Mouse (Mus musculus) kidney, embryonic 14.5 days (tissue): ENCODE data around the gene Efna4. TPM values are rescaled to one million over a fixed set of nuclear protein-coding genes. Genes with fewer than 3 reads are reported as not detected.

Experiments
- ATAC-seq: fragments of 200-750 bp; cut with Nextera tagmentation; 2 replicates; pipeline ENCODE4 v1.8.0; 2017; ENCODE audit warnings: moderate number of reproducible peaks, mild to moderate bottlenecking, moderate TSS enrichment, moderate library complexity; ENCODE audit not compliant: low FRiP score, low TSS enrichment
- H3K27ac ChIP-seq: fragments of 300-500 bp; sonication (generic); 2 replicates; pipeline ENCODE4 v1.5.1; 2014; ENCODE audit warnings: low read depth, mild to moderate bottlenecking, low read length, moderate library complexity, mixed read lengths
- H3K27me3 ChIP-seq: fragments of 300-500 bp; sonication (generic); 2 replicates; pipeline ENCODE4 v1.6.1; 2014; ENCODE audit warnings: mild to moderate bottlenecking, low read length; ENCODE audit not compliant: control insufficient read depth, insufficient read depth
- H3K36me3 ChIP-seq: fragments of 300-500 bp; sonication (generic); 2 replicates; pipeline ENCODE4 v1.6.1; 2014; ENCODE audit warnings: low read length, mixed read lengths; ENCODE audit not compliant: control insufficient read depth, insufficient read depth
- H3K4me1 ChIP-seq: fragments of 300-500 bp; sonication (generic); 2 replicates; pipeline ENCODE4 v1.6.1; 2014; ENCODE audit warnings: low read length, mixed read lengths; ENCODE audit not compliant: control insufficient read depth, insufficient read depth
- H3K4me2 ChIP-seq: fragments of 300-500 bp; sonication (generic); replicated peaks from 2 replicates; pipeline ENCODE4 v1.6.1; 2014; ENCODE audit warnings: low read depth, mild to moderate bottlenecking, low read length
- H3K4me3 ChIP-seq: fragments of 300-500 bp; sonication (generic); 2 replicates; pipeline ENCODE4 v1.5.1; 2014; ENCODE audit warnings: mild to moderate bottlenecking, low read length
- H3K9ac ChIP-seq: fragments of 300-500 bp; sonication (generic); 2 replicates; pipeline ENCODE4 v1.6.1; 2014; ENCODE audit warnings: low read depth, mild to moderate bottlenecking, low read length, moderate library complexity
- H3K9me3 ChIP-seq: fragments of 300-500 bp; sonication (generic); 2 replicates; pipeline ENCODE4 v1.6.1; 2016; ENCODE audit warnings: low read length; ENCODE audit not compliant: control insufficient read depth
- WGBS: fragments of 180-500 bp; shearing (Covaris S2); extraction: QIAGEN DNeasy Blood & Tissue Kit; methylation state at CpG from one replicate; pipeline ENCODE4 v1.1.7; 2014; 5-methylcytosine and 5-hydroxymethylcytosine counted together
- polyA plus RNA-seq: library from polyadenylated mRNA; unstranded; fragments of >200 nt; fragmentation: Nextera tagmentation; extraction: Ambion mirVana; gene quantifications from 2 replicates; pipeline ENCODE4 v1.2.1, GENCODE M21; 2014

Gene Efna4
- polyA plus RNA-seq, 1 experiment from 2014 or later: 30.1 TPM

DNA sequence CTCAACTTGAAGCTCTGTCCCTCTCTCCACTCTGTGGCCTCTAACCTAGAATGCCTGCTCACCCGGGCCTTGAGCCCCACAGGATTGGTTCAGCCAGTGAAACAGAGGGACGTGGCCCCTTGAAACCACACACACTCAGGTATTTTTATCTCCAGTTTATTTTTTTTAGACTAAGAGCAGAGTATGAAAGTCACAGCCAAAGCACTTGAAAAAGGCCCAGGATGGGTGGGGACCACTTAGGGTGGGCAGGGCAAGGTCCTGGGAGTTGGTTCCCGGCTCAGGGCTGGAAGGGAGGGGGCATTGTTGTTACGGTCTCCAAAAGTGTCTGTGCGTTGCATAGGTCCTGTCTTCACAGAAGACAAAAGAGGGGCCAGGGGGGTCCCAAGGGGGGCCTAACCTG is 23.5 kb downstream of the Efna4 start:
- 74% methylated on average over 5 of the region's 5 CpGs for WGBS
- no peak for ATAC-seq
- no peak overlapping the region for H3K27ac ChIP-seq
- no peaks in the 10 kb centered on the region for H3K9me3 ChIP-seq
- H3K36me3 ChIP-seq: no peaks in the 10 kb centered on the region
- peaks cover 14% of the 10 kb centered on the region for H3K27me3 ChIP-seq
- peaks cover 33% of the 10 kb centered on the region for H3K4me1 ChIP-seq
- H3K4me3 ChIP-seq: no peak overlapping the region
- H3K9ac ChIP-seq: no peak overlapping the region
- H3K4me2 ChIP-seq: no peak overlapping the region

DNA sequence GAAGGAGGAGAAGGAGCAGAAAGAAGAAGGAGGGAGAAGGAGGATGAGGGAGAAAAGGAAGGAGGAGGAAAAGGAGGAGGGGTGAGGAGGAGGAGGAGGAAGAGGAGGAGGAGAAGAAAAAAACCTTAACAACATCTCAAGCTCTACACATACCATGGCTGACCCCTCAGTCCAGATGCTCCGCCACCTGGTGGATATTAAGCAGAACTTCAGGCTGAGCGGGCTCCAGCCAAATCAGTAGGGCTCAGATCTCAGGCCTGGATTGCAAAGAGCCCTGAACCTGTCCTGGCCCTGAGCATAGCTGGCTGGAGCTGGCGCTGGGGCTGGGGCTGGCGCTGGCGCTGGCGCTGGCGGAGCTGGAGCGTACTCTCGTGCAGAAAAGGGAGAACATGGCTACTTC is 29.7 kb downstream of the Efna4 start:
- no peaks in the 10 kb centered on the region for H3K36me3 ChIP-seq
- no peak overlapping the region for H3K4me3 ChIP-seq
- H3K27me3 ChIP-seq: no peaks in the 10 kb centered on the region
- H3K9ac ChIP-seq: no peak overlapping the region
- H3K27ac ChIP-seq: no peak overlapping the region
- peaks cover 8% of the 10 kb centered on the region; the same call in 1 of the 2 replicates for H3K4me1 ChIP-seq
- ATAC-seq: peak; percentile 87
- WGBS: 2% methylated on average over 9 of the region's 9 CpGs
- no peaks in the 10 kb centered on the region for H3K9me3 ChIP-seq
- no peak overlapping the region for H3K4me2 ChIP-seq

DNA sequence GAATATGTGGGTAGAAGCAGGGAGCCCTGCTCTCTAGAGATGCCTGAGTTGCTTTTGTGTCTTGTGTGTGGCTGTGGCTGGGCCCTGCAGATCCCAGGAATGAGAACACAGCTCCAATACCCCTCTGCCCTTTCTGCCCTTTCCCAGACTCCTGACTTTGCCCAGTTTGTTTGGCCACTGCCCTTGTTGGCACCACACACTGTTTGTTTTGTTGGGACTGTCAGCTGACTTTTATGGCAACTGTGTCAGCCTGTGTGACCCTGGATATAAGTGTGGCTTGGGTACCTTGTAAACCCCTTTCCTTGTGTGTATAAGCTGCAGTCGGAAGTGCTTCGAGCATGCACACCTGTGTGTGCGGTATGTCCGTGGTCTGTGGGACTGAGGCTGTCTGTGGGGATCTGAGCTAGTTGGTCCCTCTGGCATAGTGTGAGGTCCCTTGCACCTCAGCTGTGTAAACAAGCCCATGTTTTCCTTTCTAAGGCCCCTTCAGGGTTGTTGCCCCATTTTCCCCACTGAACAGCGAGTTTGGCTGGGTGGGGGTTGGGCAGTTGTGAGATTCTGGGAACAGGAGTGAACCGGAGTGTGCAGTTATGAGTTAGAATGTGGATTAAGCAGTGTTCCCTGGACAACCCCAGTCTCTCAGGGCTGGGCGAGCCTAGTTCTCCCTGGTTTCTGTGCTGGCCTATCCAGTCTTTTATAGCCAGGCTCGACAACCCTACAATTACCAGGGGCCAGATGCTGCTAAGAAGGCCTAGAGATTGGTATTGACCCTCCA is 32.1 kb downstream of the Efna4 start:
- WGBS: 42% methylated on average over 8 of the region's 8 CpGs
- Histone ChIP-seq H3K27ac (no peak overlapping the region), H3K4me3 (no peak overlapping the region), H3K9ac (no peak overlapping the region), H3K4me2 (no peak overlapping the region), H3K36me3 (no peaks in the 10 kb centered on the region), H3K4me1 (peaks cover 8% of the 10 kb centered on the region; the same call in 1 of the 2 replicates), H3K27me3 (no peaks in the 10 kb centered on the region), H3K9me3 (no peaks in the 10 kb centered on the region)
- no peak for ATAC-seq

DNA sequence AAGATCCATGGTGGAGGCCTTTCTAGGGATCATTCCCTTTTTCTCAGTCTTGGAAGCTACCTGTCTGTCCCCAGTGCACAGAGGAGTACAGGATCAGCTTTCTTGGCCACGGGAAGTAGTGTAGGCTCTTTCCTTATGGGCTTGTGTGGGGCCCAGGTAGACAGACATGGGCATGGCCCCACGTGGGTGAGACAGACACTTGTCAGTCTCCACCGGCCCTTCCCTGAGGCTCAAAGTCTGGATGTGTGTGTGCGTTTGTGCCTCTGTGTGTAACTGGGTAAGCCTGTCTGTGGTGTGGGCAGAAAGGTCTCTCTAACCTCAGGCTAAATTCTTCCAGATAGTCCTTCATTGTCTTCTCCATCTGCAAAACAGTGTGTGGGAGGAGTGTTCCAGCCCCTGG is 32.7 kb downstream of the Efna4 start:
- no peak overlapping the region for H3K4me3 ChIP-seq
- no peak for ATAC-seq
- no peak overlapping the region for H3K27ac ChIP-seq
- no peaks in the 10 kb centered on the region for H3K36me3 ChIP-seq
- peaks cover 8% of the 10 kb centered on the region; the same call in 1 of the 2 replicates for H3K4me1 ChIP-seq
- H3K9me3 ChIP-seq: no peaks in the 10 kb centered on the region
- WGBS: 68% methylated on average over 4 of the region's 4 CpGs
- H3K4me2 ChIP-seq: no peak overlapping the region
- H3K9ac ChIP-seq: no peak overlapping the region
- no peaks in the 10 kb centered on the region for H3K27me3 ChIP-seq

DNA sequence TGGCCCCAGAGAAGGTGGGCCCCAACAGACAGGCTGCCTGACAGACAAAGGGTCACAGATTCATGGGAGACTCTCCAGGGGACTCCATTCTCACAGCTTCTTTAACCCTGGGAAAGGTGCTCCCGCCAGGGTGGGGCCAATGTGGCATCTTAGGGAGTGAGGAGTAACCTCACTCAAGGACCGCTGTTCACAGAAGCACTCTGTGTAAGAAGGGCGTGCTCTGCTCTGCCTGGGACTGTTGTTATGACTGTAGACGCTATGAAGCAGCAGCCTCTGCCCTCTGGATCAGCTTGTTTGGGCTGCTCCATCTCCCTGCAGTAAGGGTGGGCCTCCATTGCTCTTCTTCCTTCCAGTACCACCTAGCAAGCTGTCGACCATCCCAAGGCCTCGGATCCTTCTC is 33.4 kb downstream of the Efna4 start:
- Histone ChIP-seq H3K4me2 (no peak overlapping the region), H3K27ac (no peak overlapping the region), H3K27me3 (no peaks in the 10 kb centered on the region), H3K4me1 (peaks cover 8% of the 10 kb centered on the region; the same call in 1 of the 2 replicates), H3K9me3 (no peaks in the 10 kb centered on the region), H3K9ac (no peak overlapping the region), H3K36me3 (no peaks in the 10 kb centered on the region), H3K4me3 (no peak overlapping the region)
- no peak for ATAC-seq
- 69% methylated on average over 6 of the region's 6 CpGs for WGBS

DNA sequence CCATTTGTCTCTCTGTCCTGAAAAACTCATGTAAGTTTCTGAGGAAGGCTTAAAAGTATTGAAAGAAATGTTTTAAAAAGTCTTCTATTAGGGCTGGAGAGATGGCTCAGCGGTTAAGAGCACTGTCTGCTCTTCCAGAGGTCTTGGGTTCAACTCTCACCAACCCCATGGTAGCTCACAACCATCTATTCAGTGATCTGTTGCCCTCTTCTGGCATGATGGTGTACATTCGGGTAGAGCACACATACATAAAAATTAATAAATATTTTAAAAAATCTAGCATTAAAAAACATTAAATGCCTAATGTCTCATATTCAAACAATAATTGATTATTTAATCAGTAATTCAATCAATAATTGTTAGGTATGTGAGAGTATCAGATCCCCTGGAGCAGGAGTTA is 37.3 kb downstream of the Efna4 start:
- H3K9me3 ChIP-seq: no peaks in the 10 kb centered on the region
- H3K9ac ChIP-seq: no peak overlapping the region
- H3K4me3 ChIP-seq: no peak overlapping the region
- H3K27ac ChIP-seq: no peak overlapping the region
- no peaks in the 10 kb centered on the region for H3K27me3 ChIP-seq
- 63% methylated on average over 2 of the region's 2 CpGs for WGBS
- ATAC-seq: no peak
- H3K4me1 ChIP-seq: peaks cover 4% of the 10 kb centered on the region; the same call in 1 of the 2 replicates
- H3K36me3 ChIP-seq: no peaks in the 10 kb centered on the region
- H3K4me2 ChIP-seq: no peak overlapping the region

DNA sequence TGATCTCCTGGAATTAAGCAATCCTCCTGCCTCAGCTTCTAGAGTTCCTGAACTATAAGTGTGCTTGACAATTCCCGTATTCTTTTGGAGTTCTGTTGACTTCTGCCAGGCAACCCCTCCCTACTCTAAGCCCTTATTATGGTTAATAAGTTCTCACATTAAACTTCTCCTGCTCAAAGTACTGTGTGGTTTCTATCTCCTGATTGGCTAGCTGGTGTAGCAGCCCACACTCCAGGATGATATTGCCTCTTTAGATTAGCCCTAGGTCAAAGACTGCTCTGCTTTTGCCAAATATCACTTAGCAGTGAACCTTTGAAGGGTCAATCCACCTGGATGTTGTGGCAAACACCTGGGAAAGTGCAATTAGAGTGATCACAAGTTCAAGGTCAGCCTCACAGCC is 37.8 kb downstream of the Efna4 start:
- no peak overlapping the region for H3K27ac ChIP-seq
- peak overlapping the region; percentile 48 for H3K4me2 ChIP-seq
- H3K36me3 ChIP-seq: no peaks in the 10 kb centered on the region
- ATAC-seq: no peak
- H3K27me3 ChIP-seq: no peaks in the 10 kb centered on the region
- H3K4me1 ChIP-seq: no peaks in the 10 kb centered on the region
- H3K9ac ChIP-seq: 0 out of 2 replicates have a peak overlapping the region, but pooled peaks have one; percentile 31
- H3K4me3 ChIP-seq: peak overlapping the region; percentile 31; the same call in 1 of the 2 replicates
- H3K9me3 ChIP-seq: no peaks in the 10 kb centered on the region
- 40% methylated on average over 1 of the region's 1 CpGs for WGBS

DNA sequence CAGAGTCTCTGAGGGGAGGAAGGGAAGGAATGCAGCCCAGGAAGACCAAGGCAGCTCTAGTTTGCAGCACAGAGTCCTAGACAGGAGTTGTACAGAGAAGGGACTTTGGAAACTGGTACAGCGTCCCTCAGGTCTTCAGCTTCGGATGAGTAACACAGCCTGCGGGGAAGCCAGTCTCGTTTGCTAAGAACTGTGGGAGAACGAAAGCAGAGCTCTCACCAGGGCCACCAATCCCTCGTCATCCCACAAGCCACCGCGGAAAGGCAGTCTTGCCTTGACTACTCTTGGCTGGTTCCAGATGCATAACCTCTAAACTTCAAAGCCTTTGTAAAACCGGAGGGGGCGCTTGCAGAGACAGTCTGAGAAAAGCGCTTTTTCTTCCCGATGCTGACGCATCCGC is 38.3 kb downstream of the Efna4 start:
- peak overlapping the region; percentile 31 for H3K4me3 ChIP-seq
- H3K4me2 ChIP-seq: peak overlapping the region; percentile 48
- H3K27me3 ChIP-seq: no peaks in the 10 kb centered on the region
- no peaks in the 10 kb centered on the region for H3K4me1 ChIP-seq
- whole genome bisulfite sequencing: under 1% methylated on average over 14 of the region's 14 CpGs
- no peak overlapping the region for H3K27ac ChIP-seq
- peak; percentile 70 for ATAC-seq
- H3K36me3 ChIP-seq: no peaks in the 10 kb centered on the region
- no peaks in the 10 kb centered on the region for H3K9me3 ChIP-seq
- peak overlapping the region; percentile 31 for H3K9ac ChIP-seq

DNA sequence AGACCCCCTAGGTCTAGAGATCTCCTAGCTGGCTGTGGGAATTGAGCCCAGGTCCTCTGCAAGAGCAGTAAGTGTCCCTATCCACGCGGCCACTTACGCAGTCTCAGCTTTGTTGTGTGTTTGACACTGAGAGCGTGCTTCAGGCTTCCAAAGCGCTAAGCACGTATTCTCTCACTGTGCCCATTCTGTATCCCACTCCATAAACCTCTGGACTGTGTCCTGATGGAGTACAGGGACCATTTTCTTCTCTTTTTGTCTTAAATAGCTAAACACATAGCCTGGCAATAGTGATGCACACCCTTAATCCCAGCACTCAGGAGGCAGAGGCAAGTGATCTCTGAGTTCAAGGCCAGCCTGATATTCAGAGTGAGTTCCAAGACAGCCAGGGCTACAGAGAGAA is 38.9 kb downstream of the Efna4 start:
- no peaks in the 10 kb centered on the region for H3K36me3 ChIP-seq
- WGBS: 80% methylated on average over 6 of the region's 6 CpGs
- no peak overlapping the region for H3K9ac ChIP-seq
- no peaks in the 10 kb centered on the region for H3K4me1 ChIP-seq
- no peaks in the 10 kb centered on the region for H3K27me3 ChIP-seq
- no peak overlapping the region for H3K27ac ChIP-seq
- H3K4me2 ChIP-seq: no peak overlapping the region
- no peak overlapping the region for H3K4me3 ChIP-seq
- ATAC-seq: no peak
- H3K9me3 ChIP-seq: no peaks in the 10 kb centered on the region
